Mouse (Mus musculus): ENCODE data around the gene Slc25a18. TPM values are rescaled to one million over a fixed set of nuclear protein-coding genes. Genes with fewer than 3 reads are reported as not detected.

The Slc25a18 gene
- polyA plus RNA-seq, 1 experiment from 2014 or later = 0.28 TPM

Small RNA genes lying within 50 kb of the gene (microRNA-seq; reads per million reads assigned to microRNA genes)
- not detected for gene Gm25193

Other genes with a start within 250 kb of the Slc25a18 start
- gene Hdhd5, start 242.3 kb upstream of the Slc25a18 start, polyA plus RNA-seq (2015; fragmentation: Nextera tagmentation; extraction: Ambion mirVana) = 16.4 and 16.7 TPM in 2 replicates
- gene Cecr2, start 107.2 kb upstream of the Slc25a18 start, polyA plus RNA-seq (2015; fragmentation: Nextera tagmentation; extraction: Ambion mirVana) = 1.8 and 2.2 TPM in 2 replicates
- 110 and 112 TPM in 2 replicates for gene Atp6v1e1, start 49.2 kb downstream of the Slc25a18 start, polyA plus RNA-seq (2015; fragmentation: Nextera tagmentation; extraction: Ambion mirVana)
- gene Bcl2l13, start 62.6 kb downstream of the Slc25a18 start, polyA plus RNA-seq (2015; fragmentation: Nextera tagmentation; extraction: Ambion mirVana) = 27.2 and 30.4 TPM in 2 replicates
- gene Bid, start 143.3 kb downstream of the Slc25a18 start, polyA plus RNA-seq (2015; fragmentation: Nextera tagmentation; extraction: Ambion mirVana) = 15.2 and 17.5 TPM in 2 replicates

Data from lung, embryonic 16.5 days (tissue).